Mouse (Mus musculus) bone marrow, adult 2 months (tissue): ENCODE measurements around the gene Wnk2.

Experiments
- CTCF ChIP-seq: fragments of 200-500 bp; IDR thresholded peaks from 2 replicates; pipeline ENCODE4 v1.5.1; 2011; ENCODE audit warnings: low read length, control low read depth; ENCODE audit not compliant: control insufficient read depth, insufficient read depth
- POLR2A ChIP-seq: fragments of 200-500 bp; IDR thresholded peaks from 2 replicates; pipeline ENCODE4 v1.6.1; 2011; ENCODE audit warnings: low read depth, mild to moderate bottlenecking, control low read depth, low read length, borderline replicate concordance; ENCODE audit not compliant: control insufficient read depth

- no peak for TF ChIP-seq CTCF
- TF ChIP-seq POLR2A = no peak
Observed at GRCm38 (mm10) chr13:49085211-49085610, 62.6 kb downstream of the Wnk2 start.
